Mouse (Mus musculus): ENCODE results near the gene Wdr25. TPM values are rescaled to one million over a fixed set of nuclear protein-coding genes. Genes with fewer than 3 reads are reported as not detected.

Wdr25 gene
- total RNA-seq, 1 experiment = 14.9 TPM

GRCm38 (mm10) chr12:108873122-108873521, 20.3 kb upstream of the Wdr25 start:
- Histone ChIP-seq H3K36me3 (ENCODE audit: control insufficient read depth, insufficient read depth, low read length, poor library complexity, severe bottlenecking) (peaks cover 29% of the 10 kb centered on the region), H3K9ac (ENCODE audit: insufficient read depth, low read depth, low read length, poor library complexity, severe bottlenecking) (no peak overlapping the region), H3K4me1 (ENCODE audit: control insufficient read depth in 2 of 2, insufficient read depth in 2 of 2, low read length in 2 of 2, poor library complexity in 1 of 2) (no peaks in the 10 kb centered on the region), H3K27ac (ENCODE audit: insufficient read depth, low read depth, low read length, poor library complexity, severe bottlenecking) (no peak overlapping the region), H3K4me3 (ENCODE audit: insufficient read depth in 1 of 2, low read depth in 1 of 2, low read length in 2 of 2, poor library complexity in 1 of 2, severe bottlenecking in 1 of 2) (no peak overlapping the region), H3K9me3 (ENCODE audit: control insufficient read depth, insufficient read depth, low read depth, low read length) (no peaks in the 10 kb centered on the region)
- no peak for DNase-seq (ENCODE audit: low read depth, low spot score)
- no peak for TF ChIP-seq ZNF384 (IDR thresholded peaks at IDR 0.05; ENCODE audit: low read depth, low read length)
- TF ChIP-seq MAFK (IDR thresholded peaks at IDR 0.05; ENCODE audit: insufficient read depth, low read depth, low read length) = no peak
- TF ChIP-seq CHD2 (IDR thresholded peaks at IDR 0.05; ENCODE audit: low read depth, low read length) = no peak
- TF ChIP-seq ZC3H11A (IDR thresholded peaks at IDR 0.05; ENCODE audit: borderline replicate concordance, low read depth, low read length) = no peak
- TF ChIP-seq HCFC1 (IDR thresholded peaks at IDR 0.05; ENCODE audit: borderline replicate concordance, insufficient read depth, low read length) = no peak
- in situ Hi-C loops (cut with MboI; ENCODE audit: low sequenced_read_pairs in 2 of 2, unreplicated experiment in 2 of 2) = no loop called here

- no peak for TF ChIP-seq ZC3H11A (IDR thresholded peaks at IDR 0.05; ENCODE audit: borderline replicate concordance, low read depth, low read length)
- TF ChIP-seq HCFC1 (IDR thresholded peaks at IDR 0.05; ENCODE audit: borderline replicate concordance, insufficient read depth, low read length) = no peak
- no peak for TF ChIP-seq CHD2 (IDR thresholded peaks at IDR 0.05; ENCODE audit: low read depth, low read length)
- no peak for TF ChIP-seq ZNF384 (IDR thresholded peaks at IDR 0.05; ENCODE audit: low read depth, low read length)
- no peak for TF ChIP-seq MAFK (IDR thresholded peaks at IDR 0.05; ENCODE audit: insufficient read depth, low read depth, low read length)
- no peak overlapping the region for H3K27ac ChIP-seq (ENCODE audit: insufficient read depth, low read depth, low read length, poor library complexity, severe bottlenecking)
- DNase-seq (ENCODE audit: low read depth, low spot score) = no peak
- H3K36me3 ChIP-seq (ENCODE audit: control insufficient read depth, insufficient read depth, low read length, poor library complexity, severe bottlenecking) = peaks cover 34% of the 10 kb centered on the region
- no peak overlapping the region for H3K9ac ChIP-seq (ENCODE audit: insufficient read depth, low read depth, low read length, poor library complexity, severe bottlenecking)
- H3K4me3 ChIP-seq (ENCODE audit: insufficient read depth in 1 of 2, low read depth in 1 of 2, low read length in 2 of 2, poor library complexity in 1 of 2, severe bottlenecking in 1 of 2) = no peak overlapping the region
- H3K9me3 ChIP-seq (ENCODE audit: control insufficient read depth, insufficient read depth, low read depth, low read length) = no peaks in the 10 kb centered on the region
- in situ Hi-C loops (cut with MboI; ENCODE audit: low sequenced_read_pairs in 2 of 2, unreplicated experiment in 2 of 2) = no loop called here
- no peaks in the 10 kb centered on the region for H3K4me1 ChIP-seq (ENCODE audit: control insufficient read depth in 2 of 2, insufficient read depth in 2 of 2, low read length in 2 of 2, poor library complexity in 1 of 2)
Measured at GRCm38 (mm10) chr12:108879138-108879537, 14.3 kb upstream of the Wdr25 start.

GRCm38 (mm10) chr12:108880606-108881005, 12.8 kb upstream of the Wdr25 start:
- DNase-seq (ENCODE audit: low read depth, low spot score) = no peak
- in situ Hi-C loops (cut with MboI; ENCODE audit: low sequenced_read_pairs in 2 of 2, unreplicated experiment in 2 of 2) = no loop called here
- Histone ChIP-seq H3K27ac (ENCODE audit: insufficient read depth, low read depth, low read length, poor library complexity, severe bottlenecking) (no peak overlapping the region), H3K4me3 (ENCODE audit: insufficient read depth in 1 of 2, low read depth in 1 of 2, low read length in 2 of 2, poor library complexity in 1 of 2, severe bottlenecking in 1 of 2) (no peak overlapping the region), H3K9ac (ENCODE audit: insufficient read depth, low read depth, low read length, poor library complexity, severe bottlenecking) (no peak overlapping the region), H3K36me3 (ENCODE audit: control insufficient read depth, insufficient read depth, low read length, poor library complexity, severe bottlenecking) (peaks cover 35% of the 10 kb centered on the region), H3K4me1 (ENCODE audit: control insufficient read depth in 2 of 2, insufficient read depth in 2 of 2, low read length in 2 of 2, poor library complexity in 1 of 2) (no peaks in the 10 kb centered on the region), H3K9me3 (ENCODE audit: control insufficient read depth, insufficient read depth, low read depth, low read length) (no peaks in the 10 kb centered on the region)
- no peak for TF ChIP-seq ZNF384 (IDR thresholded peaks at IDR 0.05; ENCODE audit: low read depth, low read length)
- TF ChIP-seq MAFK (IDR thresholded peaks at IDR 0.05; ENCODE audit: insufficient read depth, low read depth, low read length) = no peak
- TF ChIP-seq HCFC1 (IDR thresholded peaks at IDR 0.05; ENCODE audit: borderline replicate concordance, insufficient read depth, low read length) = no peak
- TF ChIP-seq ZC3H11A (IDR thresholded peaks at IDR 0.05; ENCODE audit: borderline replicate concordance, low read depth, low read length) = no peak
- no peak for TF ChIP-seq CHD2 (IDR thresholded peaks at IDR 0.05; ENCODE audit: low read depth, low read length)

GRCm38 (mm10) chr12:108881192-108881591, 12.2 kb upstream of the Wdr25 start:
- Histone ChIP-seq H3K27ac (ENCODE audit: insufficient read depth, low read depth, low read length, poor library complexity, severe bottlenecking) (no peak overlapping the region), H3K9me3 (ENCODE audit: control insufficient read depth, insufficient read depth, low read depth, low read length) (no peaks in the 10 kb centered on the region), H3K36me3 (ENCODE audit: control insufficient read depth, insufficient read depth, low read length, poor library complexity, severe bottlenecking) (peaks cover 35% of the 10 kb centered on the region), H3K4me3 (ENCODE audit: insufficient read depth in 1 of 2, low read depth in 1 of 2, low read length in 2 of 2, poor library complexity in 1 of 2, severe bottlenecking in 1 of 2) (no peak overlapping the region), H3K9ac (ENCODE audit: insufficient read depth, low read depth, low read length, poor library complexity, severe bottlenecking) (no peak overlapping the region), H3K4me1 (ENCODE audit: control insufficient read depth in 2 of 2, insufficient read depth in 2 of 2, low read length in 2 of 2, poor library complexity in 1 of 2) (no peaks in the 10 kb centered on the region)
- DNase-seq (ENCODE audit: low read depth, low spot score) = no peak
- TF ChIP-seq CHD2 (IDR thresholded peaks at IDR 0.05; ENCODE audit: low read depth, low read length) (no peak), ZNF384 (IDR thresholded peaks at IDR 0.05; ENCODE audit: low read depth, low read length) (no peak), HCFC1 (IDR thresholded peaks at IDR 0.05; ENCODE audit: borderline replicate concordance, insufficient read depth, low read length) (no peak), MAFK (IDR thresholded peaks at IDR 0.05; ENCODE audit: insufficient read depth, low read depth, low read length) (no peak), ZC3H11A (IDR thresholded peaks at IDR 0.05; ENCODE audit: borderline replicate concordance, low read depth, low read length) (no peak)
- in situ Hi-C loops (cut with MboI; ENCODE audit: low sequenced_read_pairs in 2 of 2, unreplicated experiment in 2 of 2) = no loop called here

GRCm38 (mm10) chr12:108882776-108883175, 10.7 kb upstream of the Wdr25 start:
- Histone ChIP-seq H3K27ac (ENCODE audit: insufficient read depth, low read depth, low read length, poor library complexity, severe bottlenecking) (no peak overlapping the region), H3K36me3 (ENCODE audit: control insufficient read depth, insufficient read depth, low read length, poor library complexity, severe bottlenecking) (peaks cover 45% of the 10 kb centered on the region), H3K9me3 (ENCODE audit: control insufficient read depth, insufficient read depth, low read depth, low read length) (no peaks in the 10 kb centered on the region), H3K9ac (ENCODE audit: insufficient read depth, low read depth, low read length, poor library complexity, severe bottlenecking) (no peak overlapping the region), H3K4me3 (ENCODE audit: insufficient read depth in 1 of 2, low read depth in 1 of 2, low read length in 2 of 2, poor library complexity in 1 of 2, severe bottlenecking in 1 of 2) (no peak overlapping the region), H3K4me1 (ENCODE audit: control insufficient read depth in 2 of 2, insufficient read depth in 2 of 2, low read length in 2 of 2, poor library complexity in 1 of 2) (no peaks in the 10 kb centered on the region)
- in situ Hi-C loops (cut with MboI; ENCODE audit: low sequenced_read_pairs in 2 of 2, unreplicated experiment in 2 of 2) = no loop called here
- no peak for DNase-seq (ENCODE audit: low read depth, low spot score)
- TF ChIP-seq ZNF384 (IDR thresholded peaks at IDR 0.05; ENCODE audit: low read depth, low read length) (no peak), CHD2 (IDR thresholded peaks at IDR 0.05; ENCODE audit: low read depth, low read length) (no peak), MAFK (IDR thresholded peaks at IDR 0.05; ENCODE audit: insufficient read depth, low read depth, low read length) (no peak), ZC3H11A (IDR thresholded peaks at IDR 0.05; ENCODE audit: borderline replicate concordance, low read depth, low read length) (no peak), HCFC1 (IDR thresholded peaks at IDR 0.05; ENCODE audit: borderline replicate concordance, insufficient read depth, low read length) (no peak)
